Mouse (Mus musculus) liver, postnatal 0 days (tissue): ENCODE data around the gene Tex261. TPM values are rescaled to one million over a fixed set of nuclear protein-coding genes. Genes with fewer than 3 reads are reported as not detected.
A peak's percentile ranks its signal among the peaks of the same experiment; 100 is the strongest.

Experiments
- ATAC-seq: fragments of 200-750 bp; cut with Nextera tagmentation; 2 replicates; pipeline ENCODE4 v1.8.0; 2017; ENCODE audit warnings: mild to moderate bottlenecking, moderate library complexity
- DNase-seq: peaks from one replicate; pipeline ENCODE4 v3.0.0-alpha.2; 2016
- H3K27ac ChIP-seq: fragments of 300-500 bp; sonication (generic); 2 replicates; pipeline ENCODE4 v1.5.1; 2014; ENCODE audit warnings: antibody characterized with exemption, moderate library complexity, mild to moderate bottlenecking, low read depth
- H3K27me3 ChIP-seq: fragments of 300-500 bp; sonication (generic); 2 replicates; pipeline ENCODE4 v1.6.1; 2014; ENCODE audit warnings: low read length, control low read depth, mixed read lengths; ENCODE audit not compliant: insufficient read depth
- H3K36me3 ChIP-seq: fragments of 300-500 bp; sonication (generic); replicated peaks from 2 replicates; pipeline ENCODE4 v1.6.1; 2014; ENCODE audit warnings: mild to moderate bottlenecking, control low read depth, low read length, moderate library complexity, mixed read lengths; ENCODE audit not compliant: insufficient read depth
- H3K4me1 ChIP-seq: fragments of 300-500 bp; sonication (generic); 2 replicates; pipeline ENCODE4 v1.6.1; 2014; ENCODE audit warnings: antibody characterized with exemption, mild to moderate bottlenecking, control low read depth; ENCODE audit not compliant: insufficient read depth
- H3K4me2 ChIP-seq: fragments of 300-500 bp; sonication (generic); 2 replicates; pipeline ENCODE4 v1.6.1; 2014; ENCODE audit warnings: low read depth, mild to moderate bottlenecking, low read length, moderate library complexity, mixed read lengths
- H3K4me3 ChIP-seq: fragments of 300-500 bp; sonication (generic); 2 replicates; pipeline ENCODE4 v1.5.1; 2014; ENCODE audit warnings: low read depth, low read length
- H3K9ac ChIP-seq: fragments of 300-500 bp; sonication (generic); replicated peaks from 2 replicates; pipeline ENCODE4 v1.6.1; 2014; ENCODE audit warnings: mild to moderate bottlenecking, moderate library complexity
- H3K9me3 ChIP-seq: fragments of 300-500 bp; sonication (generic); 2 replicates; pipeline ENCODE4 v1.6.1; 2016; ENCODE audit warnings: mild to moderate bottlenecking, control low read depth, low read length, mixed read lengths
- CTCF ChIP-seq: sonication (generic); IDR thresholded peaks from 2 replicates; pipeline ENCODE4 v1.5.1; 2016; ENCODE audit warnings: antibody characterized with exemption, low read depth
- EP300 ChIP-seq: IDR thresholded peaks from 2 replicates; pipeline ENCODE4 v1.6.1; 2016; ENCODE audit warnings: antibody characterized with exemption, low read depth, mild to moderate bottlenecking
- WGBS: fragments of 180-500 bp; shearing (Covaris S2); extraction: QIAGEN DNeasy Blood & Tissue Kit; methylation state at CpG from one replicate; pipeline ENCODE4 v1.1.7; 2014; ENCODE audit not compliant: insufficient replicate concordance; 5-methylcytosine and 5-hydroxymethylcytosine counted together
- polyA plus RNA-seq: library from polyadenylated mRNA; unstranded; fragments of >200 nt; fragmentation: Nextera tagmentation; extraction: Ambion mirVana; gene quantifications from 2 replicates; pipeline ENCODE4 v1.2.1, GENCODE M21; 2015

Tex261 gene
- polyA plus RNA-seq, 1 experiment from 2014 or later = 68.3 TPM

DNA sequence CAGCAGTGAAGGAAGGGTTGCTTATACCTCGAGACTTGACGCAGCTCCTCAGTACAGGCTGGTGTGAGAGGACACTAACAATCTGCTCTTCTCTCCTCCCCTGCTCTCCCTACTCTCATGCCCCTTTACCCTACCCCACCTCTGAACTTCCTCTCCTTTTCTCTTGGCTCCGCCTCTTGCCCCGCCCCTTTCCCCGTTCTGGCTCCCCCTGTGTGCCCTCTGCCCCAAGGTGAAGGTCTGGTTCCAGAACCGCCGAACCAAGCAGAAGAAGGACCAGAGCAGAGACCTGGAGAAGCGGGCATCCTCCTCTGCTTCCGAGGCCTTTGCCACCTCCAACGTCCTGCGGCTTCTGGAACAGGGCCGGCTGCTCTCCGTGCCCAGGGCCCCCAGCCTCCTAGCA is 38.3 kb downstream of the Tex261 start:
- Histone ChIP-seq H3K9me3 (peaks cover 2% of the 10 kb centered on the region; the same call in 1 of the 2 replicates), H3K27me3 (0 out of 2 replicates have a peak, but pooled peaks cover 1% of the 10 kb centered on the region), H3K4me2 (no peak overlapping the region), H3K36me3 (no peaks in the 10 kb centered on the region), H3K4me3 (no peak overlapping the region), H3K9ac (no peak overlapping the region), H3K4me1 (no peaks in the 10 kb centered on the region), H3K27ac (no peak overlapping the region)
- DNase-seq = no peak
- no peak for TF ChIP-seq CTCF
- TF ChIP-seq EP300 = no peak
- ATAC-seq = no peak
- 39% methylated on average over 13 of the region's 13 CpGs for WGBS

DNA sequence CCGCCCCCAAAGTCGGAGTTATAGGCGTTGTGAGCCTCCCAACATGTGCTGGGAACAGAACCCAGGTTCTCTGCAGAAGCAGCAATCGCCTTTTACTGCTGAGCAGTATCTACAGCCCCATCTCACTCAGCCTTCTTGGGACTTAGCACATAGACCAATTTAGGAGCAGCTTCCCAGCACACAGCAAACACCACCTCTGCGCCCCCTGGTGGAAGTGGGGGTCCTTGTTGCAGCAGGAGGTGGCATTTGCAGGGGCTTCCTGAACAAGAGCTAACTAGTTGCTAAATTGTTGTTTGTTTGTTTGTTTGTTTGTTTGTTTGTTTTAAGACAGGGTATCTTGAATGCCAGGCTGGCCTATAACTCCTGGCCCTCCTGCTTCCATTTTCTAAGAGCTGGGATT is 44.5 kb downstream of the Tex261 start:
- ATAC-seq = no peak
- Histone ChIP-seq H3K9ac (no peak overlapping the region), H3K4me1 (no peaks in the 10 kb centered on the region), H3K4me3 (no peak overlapping the region), H3K4me2 (no peak overlapping the region), H3K9me3 (peaks cover 2% of the 10 kb centered on the region; the same call in 1 of the 2 replicates), H3K27me3 (0 out of 2 replicates have a peak, but pooled peaks cover 2% of the 10 kb centered on the region), H3K27ac (no peak overlapping the region), H3K36me3 (no peaks in the 10 kb centered on the region)
- DNase-seq = peak; percentile 82
- WGBS = 18% methylated on average over 5 of the region's 5 CpGs
- TF ChIP-seq CTCF = peak; percentile 84
- no peak for TF ChIP-seq EP300

DNA sequence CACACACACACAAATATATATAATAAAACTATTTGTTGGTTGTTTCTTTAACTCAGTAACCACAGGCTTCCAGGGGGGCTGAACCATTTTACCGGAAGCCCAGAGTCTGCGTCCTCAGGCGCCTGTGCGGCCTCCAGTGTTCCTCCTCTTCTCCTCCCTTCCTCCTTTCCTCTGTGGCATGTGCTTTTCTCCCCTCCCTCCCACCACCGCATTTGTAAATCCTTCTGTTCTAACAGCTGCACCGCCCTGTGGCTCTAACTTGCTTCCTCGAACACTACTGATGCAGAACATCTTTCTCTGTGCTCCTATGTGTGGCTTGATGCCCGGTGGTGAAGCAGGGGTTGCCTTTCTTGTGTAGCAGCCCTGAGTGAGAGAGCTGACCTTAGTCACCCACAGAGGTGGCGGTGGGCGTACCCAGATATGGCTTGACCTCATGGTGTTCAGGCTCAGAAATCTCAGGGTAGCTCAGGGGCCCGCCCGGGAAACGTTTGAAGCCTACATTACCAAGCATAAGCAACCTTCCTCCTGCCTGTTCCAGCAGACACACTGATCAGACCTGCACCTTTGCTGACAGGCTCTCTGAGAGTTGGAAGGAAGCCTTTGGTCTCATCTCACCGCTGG is 46.2 kb downstream of the Tex261 start:
- H3K4me3 ChIP-seq = no peak overlapping the region
- no peaks in the 10 kb centered on the region for H3K4me1 ChIP-seq
- H3K9me3 ChIP-seq = peaks cover 2% of the 10 kb centered on the region; the same call in 1 of the 2 replicates
- H3K9ac ChIP-seq = no peak overlapping the region
- 0 out of 2 replicates have a peak, but pooled peaks cover 2% of the 10 kb centered on the region for H3K27me3 ChIP-seq
- DNase-seq = no peak
- no peaks in the 10 kb centered on the region for H3K36me3 ChIP-seq
- TF ChIP-seq CTCF = no peak
- no peak for TF ChIP-seq EP300
- H3K27ac ChIP-seq = no peak overlapping the region
- H3K4me2 ChIP-seq = no peak overlapping the region
- WGBS = 60% methylated on average over 14 of the region's 14 CpGs
- ATAC-seq = no peak

DNA sequence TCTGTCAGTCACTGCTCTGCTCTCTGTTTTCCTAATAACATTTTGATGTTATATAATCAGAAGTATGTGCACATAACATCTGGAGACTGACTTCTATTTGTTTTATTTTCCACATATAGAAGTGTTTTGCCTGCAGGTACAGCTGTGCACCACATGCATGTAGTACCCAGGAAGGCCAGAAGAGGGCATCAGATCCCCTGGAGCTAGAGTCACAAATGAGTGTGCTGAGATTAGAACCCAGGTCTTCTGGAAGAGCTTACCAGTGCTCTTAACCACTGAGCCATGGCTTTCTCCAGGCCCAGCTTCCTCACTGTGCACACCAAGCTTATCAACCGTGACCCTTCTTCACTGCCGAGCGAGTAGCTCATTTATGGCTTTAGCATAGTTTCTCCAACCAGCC is 47.1 kb downstream of the Tex261 start:
- Histone ChIP-seq H3K27me3 (0 out of 2 replicates have a peak, but pooled peaks cover 4% of the 10 kb centered on the region), H3K27ac (no peak overlapping the region), H3K4me3 (no peak overlapping the region), H3K36me3 (no peaks in the 10 kb centered on the region), H3K4me2 (no peak overlapping the region), H3K9me3 (no peaks in the 10 kb centered on the region), H3K9ac (no peak overlapping the region), H3K4me1 (no peaks in the 10 kb centered on the region)
- ATAC-seq = no peak
- WGBS = 81% methylated on average over 3 of the region's 3 CpGs
- TF ChIP-seq EP300 (no peak), CTCF (peak; percentile 70)
- DNase-seq = peak; percentile 55

DNA sequence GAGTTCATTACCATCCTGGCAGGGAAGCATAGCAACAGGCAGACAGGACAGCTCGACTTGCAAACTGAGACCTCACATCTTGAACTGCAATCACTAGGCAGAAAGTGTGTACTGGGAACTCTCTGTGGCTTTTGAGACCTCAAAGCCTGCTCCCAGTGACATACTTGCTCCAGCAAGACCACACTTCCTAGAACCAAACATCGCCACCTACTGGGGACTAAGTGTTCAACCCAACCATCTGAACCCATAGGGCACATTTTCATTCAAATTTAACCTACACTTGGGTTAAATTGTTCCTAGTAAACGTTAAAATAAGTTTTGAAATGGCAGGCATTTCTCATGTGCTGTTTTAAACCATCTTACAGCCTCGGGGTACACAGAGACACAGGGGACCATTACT is 48.4 kb downstream of the Tex261 start:
- WGBS = 39% methylated on average over 4 of the region's 4 CpGs
- no peak for DNase-seq
- TF ChIP-seq EP300 (no peak), CTCF (peak; percentile 42)
- Histone ChIP-seq H3K36me3 (no peaks in the 10 kb centered on the region), H3K4me1 (no peaks in the 10 kb centered on the region), H3K9ac (no peak overlapping the region), H3K27me3 (peaks cover 9% of the 10 kb centered on the region; the same call in 1 of the 2 replicates), H3K4me3 (no peak overlapping the region), H3K27ac (no peak overlapping the region), H3K4me2 (no peak overlapping the region), H3K9me3 (no peaks in the 10 kb centered on the region)
- no peak for ATAC-seq

DNA sequence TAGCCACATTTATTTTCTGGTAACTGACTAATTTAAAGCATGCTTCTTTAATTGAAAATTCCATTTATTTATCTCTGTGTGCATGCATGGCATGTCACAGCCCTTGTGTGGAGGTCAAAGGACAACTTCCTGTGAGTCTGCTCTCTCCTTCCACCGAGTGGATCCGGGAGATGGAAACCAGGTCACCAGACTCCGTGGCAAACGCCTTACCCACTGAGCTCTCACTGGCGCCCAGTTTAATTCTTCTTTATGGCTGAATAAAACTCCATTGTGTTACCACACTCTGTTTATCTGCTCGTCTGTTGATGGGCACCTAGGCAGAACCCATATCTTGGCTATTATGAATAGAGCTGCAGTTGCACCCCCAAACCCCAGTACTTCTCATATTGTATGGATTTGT is 53.1 kb downstream of the Tex261 start:
- H3K4me1 ChIP-seq = no peaks in the 10 kb centered on the region
- ATAC-seq (no peak), DNase-seq (no peak)
- no peaks in the 10 kb centered on the region for H3K36me3 ChIP-seq
- H3K9me3 ChIP-seq = no peaks in the 10 kb centered on the region
- WGBS = 17% methylated on average over 6 of the region's 6 CpGs
- no peak for TF ChIP-seq EP300
- no peak for TF ChIP-seq CTCF
- H3K27me3 ChIP-seq = peaks cover 51% of the 10 kb centered on the region
- H3K27ac ChIP-seq = no peak overlapping the region
- H3K9ac ChIP-seq = no peak overlapping the region
- H3K4me2 ChIP-seq = no peak overlapping the region
- H3K4me3 ChIP-seq = no peak overlapping the region

Other genes starting within 250 kb of the Tex261 start
- 2.1 and 2.6 TPM in 2 replicates for gene Actg2, start 239.5 kb downstream of the Tex261 start, polyA plus RNA-seq
- gene Stambp, start 203.1 kb downstream of the Tex261 start, polyA plus RNA-seq = 8.6 and 9.1 TPM in 2 replicates
- 72.5 and 75.0 TPM in 2 replicates for gene Clec4f, start 119.6 kb downstream of the Tex261 start, polyA plus RNA-seq
- gene Cd207, start 98.0 kb downstream of the Tex261 start, polyA plus RNA-seq = 1.3 and 1.6 TPM in 2 replicates
- not detected in 2 replicates for gene Vax2, start 64.5 kb downstream of the Tex261 start, polyA plus RNA-seq
- gene Atp6v1b1, start 32.8 kb downstream of the Tex261 start, polyA plus RNA-seq = not detected in 2 replicates
- gene Ankrd53, start 13.2 kb downstream of the Tex261 start, polyA plus RNA-seq = not detected in 2 replicates
- 20.4 and 20.9 TPM in 2 replicates for gene Nagk, start 19.2 kb upstream of the Tex261 start, polyA plus RNA-seq
- 2.9 and 3.7 TPM in 2 replicates for gene Paip2b, start 55.9 kb upstream of the Tex261 start, polyA plus RNA-seq
- gene Zfp638, start 91.3 kb upstream of the Tex261 start, polyA plus RNA-seq = 12.0 and 12.5 TPM in 2 replicates
- 2.0 and 2.7 TPM in 2 replicates for gene Dysf, start 232.8 kb upstream of the Tex261 start, polyA plus RNA-seq